Mouse (Mus musculus): ENCODE data around the gene Slc36a4.

Gene Slc36a4

GRCm38 (mm10) chr9:15722506-15722905 lies 13.0 kb downstream of the Slc36a4 start:
- ATAC-seq (ENCODE audit: low TSS enrichment): no peak

- peak; percentile 74 for ATAC-seq (ENCODE audit: low TSS enrichment)
Measured at GRCm38 (mm10) chr9:15727168-15727567, 17.6 kb downstream of the Slc36a4 start.

GRCm38 (mm10) chr9:15731758-15732748 lies 22.5 kb downstream of the Slc36a4 start:
- no peak for ATAC-seq (ENCODE audit: low TSS enrichment)

- ATAC-seq (ENCODE audit: low TSS enrichment): no peak
Measured at GRCm38 (mm10) chr9:15734056-15734866, 24.7 kb downstream of the Slc36a4 start.

- ATAC-seq (ENCODE audit: low TSS enrichment): no peak
Measured at GRCm38 (mm10) chr9:15734867-15735131, 25.3 kb downstream of the Slc36a4 start.

- no peak for ATAC-seq (ENCODE audit: low TSS enrichment)
Measured at GRCm38 (mm10) chr9:15737522-15737921, 28.0 kb downstream of the Slc36a4 start.

GRCm38 (mm10) chr9:15741428-15741827 lies 31.9 kb downstream of the Slc36a4 start:
- ATAC-seq (ENCODE audit: low TSS enrichment): no peak

- ATAC-seq (ENCODE audit: low TSS enrichment): no peak
Measured at GRCm38 (mm10) chr9:15741931-15742330, 32.4 kb downstream of the Slc36a4 start.

GRCm38 (mm10) chr9:15745985-15746607 lies 36.6 kb downstream of the Slc36a4 start:
- ATAC-seq (ENCODE audit: low TSS enrichment): no peak

GRCm38 (mm10) chr9:15746636-15747035 lies 37.1 kb downstream of the Slc36a4 start:
- ATAC-seq (ENCODE audit: low TSS enrichment): no peak

- no peak for ATAC-seq (ENCODE audit: low TSS enrichment)
Measured at GRCm38 (mm10) chr9:15748383-15748782, 38.8 kb downstream of the Slc36a4 start.

- ATAC-seq (ENCODE audit: low TSS enrichment): no peak
Measured at GRCm38 (mm10) chr9:15759318-15759717, 49.8 kb downstream of the Slc36a4 start.

GRCm38 (mm10) chr9:15766379-15766778 lies 56.8 kb downstream of the Slc36a4 start:
- peak; percentile 64 for ATAC-seq (ENCODE audit: low TSS enrichment)

- no peak for ATAC-seq (ENCODE audit: low TSS enrichment)
Measured at GRCm38 (mm10) chr9:15766821-15767220, 57.3 kb downstream of the Slc36a4 start.

GRCm38 (mm10) chr9:15772766-15773165 lies 63.2 kb downstream of the Slc36a4 start:
- ATAC-seq (ENCODE audit: low TSS enrichment): no peak

GRCm38 (mm10) chr9:15773426-15773825 lies 63.9 kb downstream of the Slc36a4 start:
- ATAC-seq (ENCODE audit: low TSS enrichment): 0 out of 2 replicates have a peak, but pooled peaks have one; percentile 34

GRCm38 (mm10) chr9:15774911-15775310 lies 65.4 kb downstream of the Slc36a4 start:
- ATAC-seq (ENCODE audit: low TSS enrichment): peak; percentile 87

- no peak for ATAC-seq (ENCODE audit: low TSS enrichment)
Measured at GRCm38 (mm10) chr9:15781936-15782335, 72.4 kb downstream of the Slc36a4 start.

GRCm38 (mm10) chr9:15786192-15786591 lies 76.7 kb downstream of the Slc36a4 start:
- ATAC-seq (ENCODE audit: low TSS enrichment): no peak

- no peak for ATAC-seq (ENCODE audit: low TSS enrichment)
Measured at GRCm38 (mm10) chr9:15786610-15787009, 77.1 kb downstream of the Slc36a4 start.

GRCm38 (mm10) chr9:15792076-15792475 lies 82.5 kb downstream of the Slc36a4 start:
- ATAC-seq (ENCODE audit: low TSS enrichment): no peak

Measured in frontal cortex, adult (tissue).